Mouse (Mus musculus) skeletal muscle tissue, adult 2 months (tissue): ENCODE measurements at regions not wholly inside any gene's neighbourhood (a gene's known extent, or its start where the extent isn't known, plus 50 kb on each side); places are given as distances from the start of the nearest gene placed in this dataset.

ENCODE experiments used
- DNase-seq: peaks from one replicate; pipeline ENCODE4 v3.0.0-alpha.2; 2012; ENCODE audit warnings: low read depth, low spot score

GRCm38 (mm10) chr16:72152920-72153319 lies 155.2 kb upstream of the Robo1 start:
- no peak for DNase-seq

GRCm38 (mm10) chr16:72157913-72158312 lies 150.2 kb upstream of the Robo1 start:
- DNase-seq: no peak

GRCm38 (mm10) chr16:72159411-72159810 lies 148.7 kb upstream of the Robo1 start:
- DNase-seq: no peak

GRCm38 (mm10) chr16:72175727-72176126 lies 132.4 kb upstream of the Robo1 start:
- DNase-seq: peak; percentile 15

- no peak for DNase-seq
These were observed 113.8 kb upstream of the Robo1 start for GRCm38 (mm10) chr16:72194320-72194719.

- DNase-seq: peak; percentile 1
These were observed 92.6 kb upstream of the Robo1 start for GRCm38 (mm10) chr16:72215360-72216013.

GRCm38 (mm10) chr16:72218021-72218420 lies 90.1 kb upstream of the Robo1 start:
- peak; percentile 2 for DNase-seq

- DNase-seq: no peak
These were observed 86.1 kb upstream of the Robo1 start for GRCm38 (mm10) chr16:72221912-72222502.

GRCm38 (mm10) chr16:72223860-72224259 lies 84.2 kb upstream of the Robo1 start:
- no peak for DNase-seq

GRCm38 (mm10) chr16:72225157-72225880 lies 82.8 kb upstream of the Robo1 start:
- DNase-seq: no peak

- no peak for DNase-seq
These were observed 73.7 kb upstream of the Robo1 start for GRCm38 (mm10) chr16:72234366-72234765.

- no peak for DNase-seq
These were observed 68.5 kb upstream of the Robo1 start for GRCm38 (mm10) chr16:72239631-72240030.

- no peak for DNase-seq
These were observed 51.7 kb upstream of the Robo1 start for GRCm38 (mm10) chr16:72256388-72256787.
